Mouse (Mus musculus) ES-Bruce4 (cell line): Measurements from ENCODE around the gene Lrrk1.

ENCODE experiments used
- CTCF ChIP-seq: IDR thresholded peaks from one replicate; pipeline ENCODE4 v1.8.1; 2011; ENCODE audit warnings: low read depth, low read length
- POLR2A ChIP-seq: IDR thresholded peaks from one replicate; pipeline ENCODE4 v1.8.1; 2011; ENCODE audit warnings: low read length; ENCODE audit not compliant: insufficient read depth

- TF ChIP-seq CTCF, result no peak
- no peak for TF ChIP-seq POLR2A
These were observed 178.2 kb downstream of the Lrrk1 start for GRCm38 (mm10) chr7:66209920-66210319.
